Mouse (Mus musculus): Measurements from ENCODE around the gene Azin2. TPM values are rescaled to one million over a fixed set of nuclear protein-coding genes. Genes with fewer than 3 reads are reported as not detected.

Gene Azin2
- polyA plus RNA-seq, 1 experiment: 32.9 TPM

DNA sequence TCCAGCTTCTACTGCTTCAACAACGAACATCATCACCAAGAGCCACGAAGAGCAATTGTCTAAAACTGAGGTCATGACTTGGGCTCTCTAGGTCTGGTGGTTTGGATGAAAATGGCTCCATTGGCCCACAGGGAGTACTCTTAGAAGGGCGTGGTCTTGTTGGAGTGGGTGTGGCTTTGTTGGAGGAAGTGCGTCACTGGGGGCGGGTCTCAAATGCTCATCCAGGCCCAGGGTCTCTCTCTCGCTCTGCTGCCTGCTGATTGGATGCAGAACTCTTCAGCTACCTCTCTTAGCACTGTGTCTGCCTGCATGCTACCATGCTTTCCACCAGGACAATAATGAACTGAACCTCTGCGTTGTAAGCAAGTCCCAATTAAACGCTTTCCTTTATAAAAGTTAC is 12.4 kb upstream of the Azin2 start:
- H3K4me3 ChIP-seq (ENCODE audit: low read depth, low read length): no peak overlapping the region

DNA sequence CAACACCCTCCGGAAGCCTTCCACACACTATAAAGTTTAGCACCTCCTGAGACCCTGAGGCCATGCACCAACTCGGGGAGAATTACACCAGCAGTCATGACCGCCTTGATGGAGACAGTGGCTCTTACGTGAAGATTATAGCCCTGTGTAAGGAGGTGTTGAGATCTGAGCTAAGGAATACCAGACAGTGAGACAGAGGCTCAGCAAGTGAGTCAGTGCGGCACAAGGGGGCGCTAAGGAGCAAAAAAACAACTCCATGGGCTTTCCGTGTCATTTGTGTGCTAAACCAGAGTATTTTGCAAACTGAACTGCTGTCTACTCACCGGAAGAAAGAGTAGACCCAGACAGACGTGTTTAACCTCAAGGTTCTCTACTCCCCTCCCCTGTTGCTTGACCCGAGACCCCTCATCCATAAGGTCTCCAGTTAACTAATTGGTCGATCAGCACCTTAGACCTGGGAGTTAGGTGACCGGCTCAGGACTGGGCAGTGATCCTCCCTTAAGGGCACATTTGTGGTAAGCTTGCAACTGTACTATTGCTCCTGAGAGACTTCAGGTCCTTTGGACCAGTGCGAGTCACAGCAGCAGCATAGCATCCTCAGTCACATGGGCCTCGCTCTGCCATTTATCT is 8.9 kb upstream of the Azin2 start:
- TF ChIP-seq POLR2A (IDR thresholded peaks at IDR 0.05; ENCODE audit: insufficient read depth, low read length) (no peak), CTCF (IDR thresholded peaks at IDR 0.05; ENCODE audit: low read depth, low read length) (peak; percentile 78), EP300 (IDR thresholded peaks at IDR 0.05; ENCODE audit: insufficient read depth, low read depth, low read length) (no peak)
- Histone ChIP-seq H3K27ac (ENCODE audit: insufficient read depth, low read length) (no peak overlapping the region), H3K27me3 (ENCODE audit: control insufficient read depth, insufficient read depth, low read length, poor library complexity, severe bottlenecking) (no peaks in the 10 kb centered on the region), H3K36me3 (ENCODE audit: control insufficient read depth, insufficient read depth, low read length, poor library complexity, severe bottlenecking) (no peaks in the 10 kb centered on the region), H3K9me3 (replicated peaks; ENCODE audit: control insufficient read depth, insufficient read depth, low read length, poor library complexity, severe bottlenecking) (no peaks in the 10 kb centered on the region), H3K9ac (ENCODE audit: low read depth, poor library complexity, severe bottlenecking) (no peak overlapping the region), H3K4me1 (ENCODE audit: control insufficient read depth, insufficient read depth, low read length) (peaks cover 3% of the 10 kb centered on the region), H3K4me3 (ENCODE audit: low read depth, low read length) (no peak overlapping the region)

More for the DNA sequence above, 12.4 kb upstream of the Azin2 start:
- peaks cover 3% of the 10 kb centered on the region for H3K4me1 ChIP-seq (ENCODE audit: control insufficient read depth, insufficient read depth, low read length)
- no peak overlapping the region for H3K9ac ChIP-seq (ENCODE audit: low read depth, poor library complexity, severe bottlenecking)
- H3K27ac ChIP-seq (ENCODE audit: insufficient read depth, low read length): peak overlapping the region; percentile 62
- no peaks in the 10 kb centered on the region for H3K9me3 ChIP-seq (replicated peaks; ENCODE audit: control insufficient read depth, insufficient read depth, low read length, poor library complexity, severe bottlenecking)
- H3K27me3 ChIP-seq (ENCODE audit: control insufficient read depth, insufficient read depth, low read length, poor library complexity, severe bottlenecking): no peaks in the 10 kb centered on the region
- TF ChIP-seq POLR2A (IDR thresholded peaks at IDR 0.05; ENCODE audit: insufficient read depth, low read length): peak; percentile 77
- TF ChIP-seq EP300 (IDR thresholded peaks at IDR 0.05; ENCODE audit: insufficient read depth, low read depth, low read length): no peak
- no peaks in the 10 kb centered on the region for H3K36me3 ChIP-seq (ENCODE audit: control insufficient read depth, insufficient read depth, low read length, poor library complexity, severe bottlenecking)

DNA sequence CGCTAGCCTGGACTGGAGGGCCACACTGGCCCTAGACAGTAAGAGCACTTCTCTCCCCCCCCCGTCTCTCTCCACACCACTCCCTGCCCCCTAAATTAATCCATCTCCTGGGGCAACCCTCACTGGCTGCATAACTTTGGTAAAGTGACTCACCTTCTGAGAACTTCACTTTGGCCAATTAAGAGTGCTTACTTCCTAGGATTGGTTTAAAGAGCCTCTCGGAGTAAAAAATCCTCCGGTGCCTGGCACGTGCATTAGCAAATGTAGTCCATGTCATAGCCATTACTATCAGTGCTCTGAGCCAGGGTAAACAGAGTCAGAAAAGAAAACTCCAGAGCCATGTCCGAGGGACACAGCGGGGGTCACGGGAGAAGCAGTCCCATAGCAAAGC is 8.2 kb upstream of the Azin2 start:
- no peak overlapping the region for H3K27ac ChIP-seq (ENCODE audit: insufficient read depth, low read length)
- no peaks in the 10 kb centered on the region for H3K27me3 ChIP-seq (ENCODE audit: control insufficient read depth, insufficient read depth, low read length, poor library complexity, severe bottlenecking)
- TF ChIP-seq CTCF (IDR thresholded peaks at IDR 0.05; ENCODE audit: low read depth, low read length) (no peak), EP300 (IDR thresholded peaks at IDR 0.05; ENCODE audit: insufficient read depth, low read depth, low read length) (no peak), POLR2A (IDR thresholded peaks at IDR 0.05; ENCODE audit: insufficient read depth, low read length) (no peak)
- no peaks in the 10 kb centered on the region for H3K36me3 ChIP-seq (ENCODE audit: control insufficient read depth, insufficient read depth, low read length, poor library complexity, severe bottlenecking)
- no peak overlapping the region for H3K9ac ChIP-seq (ENCODE audit: low read depth, poor library complexity, severe bottlenecking)
- H3K4me3 ChIP-seq (ENCODE audit: low read depth, low read length): no peak overlapping the region
- no peaks in the 10 kb centered on the region for H3K9me3 ChIP-seq (replicated peaks; ENCODE audit: control insufficient read depth, insufficient read depth, low read length, poor library complexity, severe bottlenecking)
- H3K4me1 ChIP-seq (ENCODE audit: control insufficient read depth, insufficient read depth, low read length): peaks cover 3% of the 10 kb centered on the region

DNA sequence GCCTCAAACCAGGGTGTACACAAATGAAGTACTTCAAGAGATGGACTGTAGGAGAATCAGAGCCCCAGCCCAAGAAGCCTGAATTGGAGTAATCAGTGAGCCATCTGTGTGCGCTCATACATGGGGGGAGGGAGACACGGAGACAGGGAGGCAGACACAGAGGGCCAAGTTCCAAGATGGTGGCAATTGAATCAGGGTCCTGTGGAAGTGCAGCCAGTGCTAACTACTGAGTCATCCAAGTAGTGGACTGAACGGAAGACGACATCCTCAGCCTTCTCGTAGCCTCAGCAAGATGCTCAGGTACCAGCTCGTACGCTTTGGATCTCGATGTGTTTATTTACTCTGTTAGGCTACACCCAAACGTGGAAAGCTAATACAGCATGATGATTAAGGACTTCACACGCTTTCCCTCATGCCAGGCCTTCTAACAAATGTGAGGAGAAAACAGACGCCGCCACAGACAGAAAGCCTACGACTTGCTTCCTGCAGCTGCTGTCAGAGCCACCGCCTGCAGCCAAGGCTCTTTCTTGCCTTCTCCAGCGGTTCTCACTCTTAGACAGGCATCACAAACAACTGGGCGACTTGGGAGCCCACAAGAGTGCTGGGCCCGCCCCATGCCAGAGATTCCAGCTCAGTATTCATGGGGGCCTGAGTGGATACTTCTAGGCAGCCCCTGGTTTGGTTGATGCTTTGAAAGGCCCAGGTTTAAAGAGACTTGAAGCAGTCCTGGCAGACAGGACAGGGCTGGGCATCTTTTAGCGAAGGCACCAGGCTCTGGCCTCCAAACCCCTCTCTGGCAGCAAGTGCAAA is 7.6 kb upstream of the Azin2 start:
- no peaks in the 10 kb centered on the region for H3K27me3 ChIP-seq (ENCODE audit: control insufficient read depth, insufficient read depth, low read length, poor library complexity, severe bottlenecking)
- TF ChIP-seq POLR2A (IDR thresholded peaks at IDR 0.05; ENCODE audit: insufficient read depth, low read length) (no peak), EP300 (IDR thresholded peaks at IDR 0.05; ENCODE audit: insufficient read depth, low read depth, low read length) (no peak), CTCF (IDR thresholded peaks at IDR 0.05; ENCODE audit: low read depth, low read length) (no peak)
- peaks cover 3% of the 10 kb centered on the region for H3K4me1 ChIP-seq (ENCODE audit: control insufficient read depth, insufficient read depth, low read length)
- no peak overlapping the region for H3K27ac ChIP-seq (ENCODE audit: insufficient read depth, low read length)
- H3K36me3 ChIP-seq (ENCODE audit: control insufficient read depth, insufficient read depth, low read length, poor library complexity, severe bottlenecking): no peaks in the 10 kb centered on the region
- H3K4me3 ChIP-seq (ENCODE audit: low read depth, low read length): no peak overlapping the region
- H3K9me3 ChIP-seq (replicated peaks; ENCODE audit: control insufficient read depth, insufficient read depth, low read length, poor library complexity, severe bottlenecking): no peaks in the 10 kb centered on the region
- no peak overlapping the region; the same call in 1 of the 2 replicates for H3K9ac ChIP-seq (ENCODE audit: low read depth, poor library complexity, severe bottlenecking)

DNA sequence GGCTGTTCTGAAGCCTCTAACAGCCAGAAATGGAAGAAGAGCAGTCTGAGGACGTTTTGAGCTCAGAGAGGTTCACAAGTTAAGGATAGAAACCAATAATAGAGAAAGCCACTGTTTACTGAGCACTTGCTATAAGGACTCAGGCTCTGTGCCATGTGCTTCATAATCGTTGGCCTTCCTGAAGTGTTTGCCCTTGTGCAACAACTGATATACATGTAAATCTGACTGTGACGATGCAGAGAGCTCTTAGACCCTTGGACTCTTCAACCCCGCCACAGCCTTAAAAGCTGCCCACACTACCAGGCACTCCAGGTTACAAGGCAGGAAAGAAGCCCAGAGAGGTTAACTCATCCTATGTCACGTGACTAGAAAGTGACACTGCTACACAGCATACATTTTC is 6.8 kb upstream of the Azin2 start:
- Histone ChIP-seq H3K9me3 (replicated peaks; ENCODE audit: control insufficient read depth, insufficient read depth, low read length, poor library complexity, severe bottlenecking) (no peaks in the 10 kb centered on the region), H3K9ac (ENCODE audit: low read depth, poor library complexity, severe bottlenecking) (no peak overlapping the region), H3K27ac (ENCODE audit: insufficient read depth, low read length) (no peak overlapping the region), H3K4me3 (ENCODE audit: low read depth, low read length) (no peak overlapping the region), H3K36me3 (ENCODE audit: control insufficient read depth, insufficient read depth, low read length, poor library complexity, severe bottlenecking) (no peaks in the 10 kb centered on the region), H3K4me1 (ENCODE audit: control insufficient read depth, insufficient read depth, low read length) (peaks cover 3% of the 10 kb centered on the region), H3K27me3 (ENCODE audit: control insufficient read depth, insufficient read depth, low read length, poor library complexity, severe bottlenecking) (no peaks in the 10 kb centered on the region)
- TF ChIP-seq CTCF (IDR thresholded peaks at IDR 0.05; ENCODE audit: low read depth, low read length) (no peak), POLR2A (IDR thresholded peaks at IDR 0.05; ENCODE audit: insufficient read depth, low read length) (no peak), EP300 (IDR thresholded peaks at IDR 0.05; ENCODE audit: insufficient read depth, low read depth, low read length) (no peak)

DNA sequence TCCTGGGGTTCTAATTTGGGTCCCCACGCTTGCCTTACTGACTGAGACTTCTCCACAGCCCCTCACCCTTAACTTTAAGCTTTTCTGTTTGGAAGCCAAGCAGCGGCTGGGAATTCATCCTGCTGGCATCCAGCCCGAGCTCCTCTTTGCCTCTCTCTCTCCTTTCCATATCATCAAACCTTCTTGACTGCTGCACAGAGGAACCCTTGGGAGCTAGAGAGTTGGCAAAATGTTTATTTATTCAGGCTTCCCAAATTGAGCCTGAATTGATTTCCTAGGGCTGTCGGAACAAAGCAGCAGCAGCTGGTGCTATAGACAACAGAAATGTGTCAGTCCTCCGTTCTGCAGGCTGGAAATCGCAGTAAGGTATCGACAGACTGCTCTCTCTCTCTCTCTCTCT is 4.5 kb upstream of the Azin2 start:
- H3K4me1 ChIP-seq (ENCODE audit: control insufficient read depth, insufficient read depth, low read length): peaks cover 3% of the 10 kb centered on the region
- H3K4me3 ChIP-seq (ENCODE audit: low read depth, low read length): no peak overlapping the region
- H3K27ac ChIP-seq (ENCODE audit: insufficient read depth, low read length): no peak overlapping the region
- H3K9me3 ChIP-seq (replicated peaks; ENCODE audit: control insufficient read depth, insufficient read depth, low read length, poor library complexity, severe bottlenecking): no peaks in the 10 kb centered on the region
- TF ChIP-seq EP300 (IDR thresholded peaks at IDR 0.05; ENCODE audit: insufficient read depth, low read depth, low read length) (no peak), POLR2A (IDR thresholded peaks at IDR 0.05; ENCODE audit: insufficient read depth, low read length) (no peak), CTCF (IDR thresholded peaks at IDR 0.05; ENCODE audit: low read depth, low read length) (no peak)
- H3K9ac ChIP-seq (ENCODE audit: low read depth, poor library complexity, severe bottlenecking): no peak overlapping the region
- no peaks in the 10 kb centered on the region for H3K36me3 ChIP-seq (ENCODE audit: control insufficient read depth, insufficient read depth, low read length, poor library complexity, severe bottlenecking)
- H3K27me3 ChIP-seq (ENCODE audit: control insufficient read depth, insufficient read depth, low read length, poor library complexity, severe bottlenecking): no peaks in the 10 kb centered on the region

Data from ES-Bruce4 (cell line).